Mouse (Mus musculus) kidney, adult 2 months (tissue): ENCODE results near the gene Lbr. TPM values are rescaled to one million over a fixed set of nuclear protein-coding genes. Genes with fewer than 3 reads are reported as not detected.

ENCODE experiments used
- DNase-seq: peaks from one replicate; pipeline ENCODE4 v3.0.0; 2021
- H3K27ac ChIP-seq: fragments of 200-500 bp; 2 replicates; pipeline ENCODE4 v1.5.1; 2012; ENCODE audit warnings: low read depth, low read length, control low read depth, inconsistent platforms; ENCODE audit not compliant: insufficient read depth
- H3K27me3 ChIP-seq: fragments of 200-500 bp; replicated peaks from 2 replicates; pipeline ENCODE4 v1.6.1; 2012; ENCODE audit warnings: mild to moderate bottlenecking, moderate library complexity, low read length, inconsistent platforms; ENCODE audit not compliant: control insufficient read depth, insufficient read depth
- H3K36me3 ChIP-seq: fragments of 200-500 bp; 2 replicates; pipeline ENCODE4 v1.6.1; 2012; ENCODE audit warnings: mild to moderate bottlenecking, moderate library complexity, low read length, inconsistent platforms; ENCODE audit not compliant: control insufficient read depth, insufficient read depth
- H3K4me1 ChIP-seq: fragments of 200-500 bp; 2 replicates; pipeline ENCODE4 v1.6.1; 2011; ENCODE audit warnings: low read length; ENCODE audit not compliant: control insufficient read depth, insufficient read depth
- H3K4me3 ChIP-seq: fragments of 200-500 bp; 2 replicates; pipeline ENCODE4 v1.5.1; 2011; ENCODE audit warnings: mild to moderate bottlenecking, low read depth, low read length, control low read depth; ENCODE audit not compliant: insufficient read depth
- CTCF ChIP-seq: fragments of 200-500 bp; conservative IDR thresholded peaks from 2 replicates; pipeline ENCODE4 v1.5.1; 2011; ENCODE audit warnings: low read depth, mild to moderate bottlenecking, control low read depth, low read length, moderate library complexity, mixed read lengths; ENCODE audit not compliant: insufficient read depth, insufficient read length
- POLR2A ChIP-seq: fragments of 200-500 bp; IDR thresholded peaks from one replicate; pipeline ENCODE4 v1.6.1; 2011; ENCODE audit warnings: low read depth, low read length, control low read depth
- WGBS: fragments of 180-500 bp; shearing (Covaris S2); methylation state at CpG from one replicate; pipeline ENCODE4 v1.1.7; 2018; 5-methylcytosine and 5-hydroxymethylcytosine counted together
- polyA plus RNA-seq: library from polyadenylated mRNA; depleted of rRNA; stranded (reverse); fragments of >200 nt; gene quantifications from 2 replicates; pipeline ENCODE4 v1.2.3, GENCODE M21; 2012; rRNA removed

The Lbr gene
- polyA plus RNA-seq, 1 experiment: 14.5 TPM

- no peak for DNase-seq
- H3K27me3 ChIP-seq: no peaks in the 10 kb centered on the region
- H3K27ac ChIP-seq: no peak overlapping the region
- 71% methylated on average over 1 of the region's 1 CpGs for WGBS
- H3K4me3 ChIP-seq: no peak overlapping the region
- H3K36me3 ChIP-seq: no peaks in the 10 kb centered on the region
- no peaks in the 10 kb centered on the region for H3K4me1 ChIP-seq
- TF ChIP-seq POLR2A (no peak), CTCF (no peak)
These were observed 66.3 kb downstream of the Lbr start for GRCm38 (mm10) chr1:181776541-181776940.

GRCm38 (mm10) chr1:181771871-181772270 lies 71.0 kb downstream of the Lbr start:
- WGBS: 92% methylated on average over 3 of the region's 3 CpGs
- no peak for DNase-seq
- H3K27me3 ChIP-seq: no peaks in the 10 kb centered on the region; the same call in 1 of the 2 replicates
- no peak for TF ChIP-seq CTCF
- no peak for TF ChIP-seq POLR2A
- H3K4me3 ChIP-seq: no peak overlapping the region
- H3K27ac ChIP-seq: no peak overlapping the region
- no peaks in the 10 kb centered on the region for H3K36me3 ChIP-seq
- no peaks in the 10 kb centered on the region for H3K4me1 ChIP-seq

- no peak for DNase-seq
- Histone ChIP-seq H3K27me3 (no peaks in the 10 kb centered on the region; the same call in 1 of the 2 replicates), H3K4me3 (no peak overlapping the region), H3K4me1 (no peaks in the 10 kb centered on the region), H3K36me3 (no peaks in the 10 kb centered on the region), H3K27ac (no peak overlapping the region)
- TF ChIP-seq POLR2A (no peak), CTCF (peak; percentile 24; the same call in 1 of the 2 replicates)
- WGBS: 62% methylated on average over 14 of the region's 14 CpGs
These were observed 73.5 kb downstream of the Lbr start for GRCm38 (mm10) chr1:181769392-181769791.

Other genes with a start within 250 kb of the Lbr start
- 9.5 and 10.1 TPM in 2 replicates for gene Enah, start 176.9 kb upstream of the Lbr start, polyA plus RNA-seq